10 mouse cellular contexts compared by ENCODE assay signal in the genomic region with DNA sequence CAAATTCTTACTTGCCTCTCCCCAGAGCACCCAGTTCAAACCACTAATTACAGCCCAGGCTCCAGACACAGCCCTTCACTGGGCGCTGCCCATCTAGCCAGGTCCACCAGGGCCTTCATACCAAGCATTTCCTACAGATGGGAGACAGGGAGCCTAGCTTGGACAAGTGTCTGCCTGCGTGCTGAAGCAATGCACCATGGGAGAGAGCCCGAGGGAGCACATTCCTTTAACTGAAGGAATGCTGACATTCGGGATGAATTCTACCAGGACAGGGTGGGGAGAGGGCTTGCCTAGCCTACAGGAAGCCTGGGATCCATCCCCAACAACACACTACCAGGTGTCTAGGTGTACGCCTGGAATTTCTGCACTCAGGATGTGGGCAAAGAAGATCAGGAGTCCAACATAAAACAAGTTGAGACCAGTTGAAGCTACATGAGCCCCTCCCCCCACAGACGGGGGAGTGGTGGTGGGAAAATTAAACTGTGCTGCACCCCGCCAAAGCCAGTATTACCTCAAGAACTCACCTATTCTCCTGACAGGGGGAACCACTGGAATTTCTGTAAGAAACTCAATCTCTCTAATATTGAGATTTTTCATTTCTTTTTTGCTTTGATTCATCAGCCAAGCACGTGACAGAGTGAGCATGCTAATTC.
DNase-seq lines count a peak whose midpoint lies in the region; ATAC-seq lines count a peak whose summit lies in the region.
"Had no signal": no experiment of that assay in that cellular context is flagged by ENCODE, and none has a peak within 500 bp of the region (broad histone marks: within the 10 kb centered on the region; RNA-seq: fewer than 3 reads in every experiment).

No protein-coding gene starts in this region.

- H3K27me3 ChIP-seq in heart, embryonic 15.5 days: no peaks in the 10 kb centered on the region

- no peak overlapping the region for H3K4me2 ChIP-seq in heart, embryonic 15.5 days

- H3K9me3 ChIP-seq in heart, embryonic 15.5 days (replicated peaks): no peaks in the 10 kb centered on the region

- 0 out of 2 replicates have a peak, but pooled peaks have one; percentile 40 for ATAC-seq in heart, embryonic 15.5 days (replicated peaks; ENCODE audit: insufficient number of reproducible peaks, insufficient read depth, low FRiP score, low read depth)
- no peak for ATAC-seq in monocyte, adult 5-6 weeks (replicated peaks; ENCODE audit: insufficient number of reproducible peaks, low FRiP score, low TSS enrichment, poor library complexity, severe bottlenecking)
- ATAC-seq: liver, postnatal 0 days had no signal

- H3K9ac ChIP-seq in heart, embryonic 15.5 days: no peak overlapping the region
- H3K9ac ChIP-seq: liver, postnatal 0 days had no signal

- no peak overlapping the region for H3K4me3 ChIP-seq in heart, embryonic 15.5 days
- no peak overlapping the region for H3K4me3 ChIP-seq in brown adipose tissue, adult 24 weeks (ENCODE audit: insufficient read depth, low read depth, low read length)

- no peak for DNase-seq in heart, adult 8-10 months (ENCODE audit: low spot score)
- DNase-seq in 3T3-L1 (ENCODE audit: low read depth, low spot score): peak; percentile 23
- DNase-seq in kidney, postnatal 14 days: peak; percentile 69
- DNase-seq in spleen, postnatal 14 days (ENCODE audit: low spot score in 2 of 2): no peak
- DNase-seq in gastrocnemius, adult 18-20 months (ENCODE audit: low spot score): no peak
- DNase-seq: liver, postnatal 0 days; spleen, adult 18-20 months had no signal

- peaks cover 28% of the 10 kb centered on the region for H3K4me1 ChIP-seq in heart, embryonic 15.5 days (replicated peaks)
- peaks cover 3% of the 10 kb centered on the region; the same call in 1 of the 2 replicates for H3K4me1 ChIP-seq in brown adipose tissue, adult 24 weeks (ENCODE audit: control insufficient read depth, insufficient read depth, insufficient read length, low read length)

- 55% methylated on average over 8 of the region's 8 CpGs for WGBS in heart, embryonic 15.5 days

- peak overlapping the region; percentile 67 for H3K27ac ChIP-seq in heart, embryonic 15.5 days
- H3K27ac ChIP-seq in brown adipose tissue, adult 24 weeks (replicated peaks; ENCODE audit: low read depth, low read length): 0 out of 2 replicates have a peak overlapping the region, but pooled peaks have one; percentile 18

- H3K36me3 ChIP-seq in heart, embryonic 15.5 days: peaks cover 84% of the 10 kb centered on the region

Comparison
In these comparisons a context has a peak if more than half of its experiments do, and no peak if none do; other contexts are left out.
1. DNase-seq: peak in 3T3-L1 (single experiment) and kidney, postnatal 14 days (single experiment); none in heart, adult 8-10 months (single experiment), spleen, postnatal 14 days (0 of 2) and gastrocnemius, adult 18-20 months (single experiment).